Mouse (Mus musculus) stomach, postnatal 0 days (tissue): ENCODE results near the gene Slc38a2.

ENCODE experiments used
- CTCF ChIP-seq: IDR thresholded peaks from 2 replicates; pipeline ENCODE4 v1.5.1; 2016; ENCODE audit warnings: antibody characterized with exemption, low read depth, mild to moderate bottlenecking, moderate library complexity
- EP300 ChIP-seq: optimal IDR thresholded peaks from 2 replicates; pipeline ENCODE3; 2016; ENCODE audit warnings: antibody characterized with exemption

- TF ChIP-seq CTCF (no peak), EP300 (no peak)
Observed at GRCm38 (mm10) chr15:96708428-96708827, 8.9 kb upstream of the Slc38a2 start.
